ENCODE assay signal across 16 mouse cellular contexts in the genomic region with DNA sequence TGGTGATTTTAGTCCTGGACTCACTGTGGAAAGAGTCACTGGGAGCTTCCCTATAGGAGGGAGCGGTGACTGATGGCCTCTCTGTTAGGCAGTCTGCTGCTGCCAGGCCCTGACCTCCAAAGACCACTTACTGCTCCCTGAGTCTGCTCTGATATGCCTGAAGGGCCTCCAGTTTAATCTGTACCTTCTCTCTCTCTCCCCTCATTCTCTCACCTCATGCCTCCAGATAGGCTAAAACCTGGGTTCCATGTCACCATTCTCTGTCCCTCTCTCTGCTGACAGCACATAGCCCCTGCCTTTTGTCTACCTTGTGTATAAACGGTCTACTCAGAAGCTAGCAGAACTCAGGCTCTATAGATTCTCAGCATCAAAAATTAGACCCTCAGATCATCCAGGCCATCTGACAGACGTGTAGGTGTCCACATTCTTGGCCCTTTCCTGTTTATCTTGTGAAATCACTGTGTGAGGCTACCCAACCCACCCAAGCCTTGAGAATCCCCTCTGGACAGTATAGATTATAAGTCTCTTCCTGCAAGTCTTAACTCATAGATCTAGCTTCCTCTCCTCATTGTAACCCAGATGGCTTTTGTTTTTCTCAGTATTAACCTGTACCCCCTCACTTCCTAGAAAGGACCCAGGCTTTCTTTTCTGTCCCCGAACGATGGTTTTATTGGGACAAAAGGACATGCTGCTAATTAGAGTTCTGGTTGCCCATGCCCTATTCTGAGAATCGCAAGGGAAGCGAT. TPM values are rescaled to one million over a fixed set of nuclear protein-coding genes. Genes with fewer than 3 reads are reported as not detected.
DNase-seq lines count a peak whose midpoint lies in the region; ATAC-seq lines count a peak whose summit lies in the region.
"Had no signal": no experiment of that assay in that cellular context is flagged by ENCODE, and none has a peak within 500 bp of the region (broad histone marks: within the 10 kb centered on the region; RNA-seq: fewer than 3 reads in every experiment).

No protein-coding gene starts in this region.

- H3K4me3 ChIP-seq in heart, embryonic 12.5 days: no peak overlapping the region
- H3K4me3 ChIP-seq in kidney, embryonic 16.5 days (ENCODE audit: low read length): no peak overlapping the region
- no peak overlapping the region for H3K4me3 ChIP-seq in neural tube, embryonic 13.5 days
- no peak overlapping the region for H3K4me3 ChIP-seq in neural tube, embryonic 15.5 days (replicated peaks)
- H3K4me3 ChIP-seq in stomach, embryonic 16.5 days (replicated peaks; ENCODE audit: low read length): no peak overlapping the region

- H3K27me3 ChIP-seq in heart, embryonic 12.5 days (replicated peaks): no peaks in the 10 kb centered on the region
- no peaks in the 10 kb centered on the region for H3K27me3 ChIP-seq in kidney, embryonic 16.5 days (ENCODE audit: insufficient read depth, low read length)
- H3K27me3 ChIP-seq in neural tube, embryonic 13.5 days: no peaks in the 10 kb centered on the region
- H3K27me3 ChIP-seq in neural tube, embryonic 15.5 days (replicated peaks): no peaks in the 10 kb centered on the region
- no peaks in the 10 kb centered on the region for H3K27me3 ChIP-seq in stomach, embryonic 16.5 days (ENCODE audit: control insufficient read depth, insufficient read depth, low read length)

- no peak for DNase-seq in heart, postnatal 14 days
- DNase-seq in kidney, adult 9 months: no peak
- DNase-seq in ovary, postnatal 10 days (ENCODE audit: low spot score): no peak
- DNase-seq: cerebellum, adult 9-10 months; gastrocnemius, postnatal 10 days had no signal

- no peaks in the 10 kb centered on the region for H3K9me3 ChIP-seq in heart, embryonic 12.5 days (replicated peaks)
- H3K9me3 ChIP-seq in kidney, embryonic 16.5 days (ENCODE audit: low read length): no peaks in the 10 kb centered on the region
- H3K9me3 ChIP-seq in neural tube, embryonic 13.5 days: no peaks in the 10 kb centered on the region
- no peaks in the 10 kb centered on the region for H3K9me3 ChIP-seq in neural tube, embryonic 15.5 days (replicated peaks)
- H3K9me3 ChIP-seq in stomach, embryonic 16.5 days (replicated peaks; ENCODE audit: control insufficient read depth, low read length): no peaks in the 10 kb centered on the region

- H3K36me3 ChIP-seq in heart, embryonic 12.5 days: peaks cover 46% of the 10 kb centered on the region
- no peaks in the 10 kb centered on the region for H3K36me3 ChIP-seq in kidney, embryonic 16.5 days (ENCODE audit: insufficient read depth, low read length)
- H3K36me3 ChIP-seq in neural tube, embryonic 13.5 days: no peaks in the 10 kb centered on the region
- H3K36me3 ChIP-seq in neural tube, embryonic 15.5 days: no peaks in the 10 kb centered on the region
- no peaks in the 10 kb centered on the region for H3K36me3 ChIP-seq in stomach, embryonic 16.5 days (ENCODE audit: control insufficient read depth, insufficient read depth, low read length)

- 57% methylated on average over 7 of the region's 7 CpGs for WGBS in heart, embryonic 12.5 days
- 64% methylated on average over 7 of the region's 7 CpGs for WGBS in kidney, embryonic 16.5 days
- 30% methylated on average over 7 of the region's 7 CpGs for WGBS in neural tube, embryonic 13.5 days
- 31% methylated on average over 7 of the region's 7 CpGs for WGBS in neural tube, embryonic 15.5 days
- WGBS in stomach, embryonic 16.5 days: 71% methylated on average over 7 of the region's 7 CpGs

- H3K9ac ChIP-seq in heart, embryonic 12.5 days: no peak overlapping the region
- no peak overlapping the region for H3K9ac ChIP-seq in kidney, embryonic 16.5 days (replicated peaks; ENCODE audit: low read length)
- H3K9ac ChIP-seq in neural tube, embryonic 13.5 days: no peak overlapping the region
- H3K9ac ChIP-seq in neural tube, embryonic 15.5 days (replicated peaks): no peak overlapping the region
- H3K9ac ChIP-seq in stomach, embryonic 16.5 days (ENCODE audit: low read length): no peak overlapping the region

- no peak overlapping the region for H3K4me2 ChIP-seq in heart, embryonic 12.5 days
- H3K4me2 ChIP-seq in kidney, embryonic 16.5 days (replicated peaks; ENCODE audit: low read depth, low read length): no peak overlapping the region
- no peak overlapping the region for H3K4me2 ChIP-seq in neural tube, embryonic 13.5 days
- no peak overlapping the region for H3K4me2 ChIP-seq in neural tube, embryonic 15.5 days
- H3K4me2 ChIP-seq in stomach, embryonic 16.5 days (ENCODE audit: low read depth, low read length): no peak overlapping the region

- intact Hi-C loops in heart, postnatal 14 days (cut with DNase I): no loop called here

- H3K4me1 ChIP-seq in heart, embryonic 12.5 days (replicated peaks): peaks cover 44% of the 10 kb centered on the region
- H3K4me1 ChIP-seq in kidney, embryonic 16.5 days (ENCODE audit: insufficient read depth, low read length): peaks cover 16% of the 10 kb centered on the region
- H3K4me1 ChIP-seq in neural tube, embryonic 13.5 days (replicated peaks): peaks cover 46% of the 10 kb centered on the region
- H3K4me1 ChIP-seq in neural tube, embryonic 15.5 days: peaks cover 20% of the 10 kb centered on the region
- H3K4me1 ChIP-seq in stomach, embryonic 16.5 days (ENCODE audit: control insufficient read depth, insufficient read depth, low read length): peaks cover 24% of the 10 kb centered on the region

- no peak for ATAC-seq in heart, embryonic 12.5 days (ENCODE audit: insufficient number of reproducible peaks, low FRiP score)
- no peak for ATAC-seq in kidney, embryonic 16.5 days (ENCODE audit: low FRiP score, low TSS enrichment)
- ATAC-seq in neural tube, embryonic 13.5 days (ENCODE audit: low read depth): no peak
- ATAC-seq in neural tube, embryonic 15.5 days (ENCODE audit: low FRiP score): no peak
- no peak; the same call in 1 of the 2 replicates for ATAC-seq in stomach, embryonic 16.5 days (ENCODE audit: insufficient read depth, low FRiP score)
- ATAC-seq: CD4-positive, CD25-positive, alpha-beta regulatory T cell, adult 4 months; inflammation-experienced regulatory T-cells, adult 6 months had no signal

- H3K27ac ChIP-seq in heart, embryonic 12.5 days (ENCODE audit: poor library complexity, severe bottlenecking): peak overlapping the region; percentile 86
- H3K27ac ChIP-seq in kidney, embryonic 16.5 days (ENCODE audit: low read length): 0 out of 2 replicates have a peak overlapping the region, but pooled peaks have one; percentile 10
- H3K27ac ChIP-seq in neural tube, embryonic 13.5 days (replicated peaks): peak overlapping the region; percentile 28; the same call in 1 of the 2 replicates
- no peak overlapping the region for H3K27ac ChIP-seq in neural tube, embryonic 15.5 days (replicated peaks)
- peak overlapping the region; percentile 50; the same call in 1 of the 2 replicates for H3K27ac ChIP-seq in stomach, embryonic 16.5 days (ENCODE audit: low read length)

RNA-seq across cellular contexts. Expression of gene Plagl1, which starts 57.9 kb away (rescaled TPM):
- 257 and 286 TPM in 2 replicates for polyA plus RNA-seq in heart, embryonic 12.5 days (2016; fragmentation: Nextera tagmentation; extraction: Ambion mirVana)
- total RNA-seq in heart, postnatal 14 days (2021): 10 to 100 TPM; 22.7 to 23.3 TPM
- 83.8 and 93.0 TPM in 2 replicates for polyA plus RNA-seq in kidney, embryonic 16.5 days (2015; fragmentation: Nextera tagmentation; extraction: Ambion mirVana)
- 35.6 and 52.3 TPM in 2 replicates for polyA plus RNA-seq in neural tube, embryonic 13.5 days (2015; fragmentation: Nextera tagmentation; extraction: Ambion mirVana)
- polyA plus RNA-seq in neural tube, embryonic 15.5 days (2015; fragmentation: Nextera tagmentation; extraction: Ambion mirVana): 26.2 and 48.7 TPM in 2 replicates
- polyA plus RNA-seq in stomach, embryonic 16.5 days (2015; fragmentation: Nextera tagmentation; extraction: Ambion mirVana): 259 and 283 TPM in 2 replicates

RNA-seq across cellular contexts. Expression of gene Zc2hc1b, which starts 59.6 kb away (rescaled TPM):
- polyA plus RNA-seq in heart, embryonic 12.5 days (2016; fragmentation: Nextera tagmentation; extraction: Ambion mirVana): not detected in 2 replicates
- not detected for total RNA-seq in heart, postnatal 14 days (2021)
- not detected in 2 replicates for polyA plus RNA-seq in kidney, embryonic 16.5 days (2015; fragmentation: Nextera tagmentation; extraction: Ambion mirVana)
- not detected in 2 replicates for polyA plus RNA-seq in neural tube, embryonic 13.5 days (2015; fragmentation: Nextera tagmentation; extraction: Ambion mirVana)
- not detected in 2 replicates for polyA plus RNA-seq in neural tube, embryonic 15.5 days (2015; fragmentation: Nextera tagmentation; extraction: Ambion mirVana)
- not detected in 2 replicates for polyA plus RNA-seq in stomach, embryonic 16.5 days (2015; fragmentation: Nextera tagmentation; extraction: Ambion mirVana)
- total RNA-seq: gastrocnemius, postnatal 10 days; layer of hippocampus, adult 8-10 months; left cerebral cortex, postnatal 14 days had no signal
- polyA plus RNA-seq: brain, embryonic 14.5 days; CD4-positive, CD25-positive, alpha-beta regulatory T cell, adult 4 months; inflammation-experienced regulatory T-cells, adult 6 months; liver, embryonic 16.5 days had no signal
